Mouse (Mus musculus) forebrain, embryonic 10.5 days (tissue): ENCODE results near the gene Itga6. TPM values are rescaled to one million over a fixed set of nuclear protein-coding genes. Genes with fewer than 3 reads are reported as not detected.

Source experiments
- DNase-seq: peaks from one replicate; pipeline ENCODE4 v3.0.0-alpha.2; 2017; ENCODE audit warnings: low spot score; ENCODE audit errors: extremely low spot score
- H3K27ac ChIP-seq: fragments of 300-500 bp; sonication (generic); 2 replicates; pipeline ENCODE4 v1.5.1; 2016; ENCODE audit warnings: mild to moderate bottlenecking
- H3K27me3 ChIP-seq: fragments of 300-500 bp; sonication (generic); 2 replicates; pipeline ENCODE4 v1.6.1; 2016; ENCODE audit warnings: mild to moderate bottlenecking; ENCODE audit not compliant: poor library complexity, severe bottlenecking
- H3K36me3 ChIP-seq: fragments of 300-500 bp; sonication (generic); replicated peaks from 2 replicates; pipeline ENCODE4 v1.6.1; 2016; ENCODE audit warnings: mild to moderate bottlenecking, moderate library complexity
- H3K4me1 ChIP-seq: fragments of 300-500 bp; sonication (generic); 2 replicates; pipeline ENCODE4 v1.6.1; 2016
- H3K4me3 ChIP-seq: fragments of 300-500 bp; sonication (generic); 2 replicates; pipeline ENCODE4 v1.5.1; 2016; ENCODE audit warnings: mild to moderate bottlenecking, moderate library complexity
- H3K9me3 ChIP-seq: fragments of 300-500 bp; sonication (generic); 2 replicates; pipeline ENCODE4 v1.6.1; 2016; ENCODE audit warnings: mild to moderate bottlenecking, moderate library complexity
- WGBS: fragments of 180-500 bp; shearing (Covaris S2); methylation state at CpG from one replicate; pipeline ENCODE4 v1.1.7; 2016; 5-methylcytosine and 5-hydroxymethylcytosine counted together
- polyA plus RNA-seq: library from polyadenylated mRNA; unstranded; fragments of >200 nt; fragmentation: Nextera tagmentation; extraction: Ambion mirVana; gene quantifications from 2 replicates; pipeline ENCODE4 v1.2.1, GENCODE M21; 2016

Gene Itga6
- polyA plus RNA-seq, 1 experiment from 2014 or later: 45.7 TPM

GRCm38 (mm10) chr2:71739173-71739860, 6.1 kb upstream of the Itga6 start:
- DNase-seq: no peak
- 78% methylated on average over 9 of the region's 9 CpGs for WGBS
- no peaks in the 10 kb centered on the region for H3K36me3 ChIP-seq
- H3K9me3 ChIP-seq: peaks cover 3% of the 10 kb centered on the region; the same call in 1 of the 2 replicates
- no peaks in the 10 kb centered on the region for H3K27me3 ChIP-seq
- no peak overlapping the region; the same call in 1 of the 2 replicates for H3K27ac ChIP-seq
- no peak overlapping the region for H3K4me3 ChIP-seq
- peaks cover 45% of the 10 kb centered on the region for H3K4me1 ChIP-seq

- Histone ChIP-seq H3K9me3 (no peaks in the 10 kb centered on the region), H3K36me3 (no peaks in the 10 kb centered on the region), H3K27ac (no peak overlapping the region), H3K27me3 (peaks cover 7% of the 10 kb centered on the region; the same call in 1 of the 2 replicates), H3K4me3 (no peak overlapping the region), H3K4me1 (peaks cover 77% of the 10 kb centered on the region)
- WGBS: 78% methylated on average over 4 of the region's 4 CpGs
- DNase-seq: no peak
Observed at GRCm38 (mm10) chr2:71742557-71742956, 2.9 kb upstream of the Itga6 start.

GRCm38 (mm10) chr2:71743377-71743776, 2.0 kb upstream of the Itga6 start:
- 0 out of 2 replicates have a peak overlapping the region, but pooled peaks have one; percentile 58 for H3K27ac ChIP-seq
- H3K4me1 ChIP-seq: peaks cover 80% of the 10 kb centered on the region
- H3K9me3 ChIP-seq: no peaks in the 10 kb centered on the region
- 51% methylated on average over 7 of the region's 7 CpGs for WGBS
- H3K4me3 ChIP-seq: no peak overlapping the region
- DNase-seq: no peak
- H3K27me3 ChIP-seq: peaks cover 7% of the 10 kb centered on the region; the same call in 1 of the 2 replicates
- H3K36me3 ChIP-seq: no peaks in the 10 kb centered on the region

GRCm38 (mm10) chr2:71744320-71744719, 1.1 kb upstream of the Itga6 start:
- Histone ChIP-seq H3K4me3 (no peak overlapping the region), H3K27me3 (peaks cover 7% of the 10 kb centered on the region; the same call in 1 of the 2 replicates), H3K27ac (peak overlapping the region; percentile 80), H3K36me3 (no peaks in the 10 kb centered on the region), H3K9me3 (no peaks in the 10 kb centered on the region), H3K4me1 (peaks cover 80% of the 10 kb centered on the region)
- WGBS: 13% methylated on average over 9 of the region's 9 CpGs
- no peak for DNase-seq

GRCm38 (mm10) chr2:71744861-71745507, 432 bp upstream of the Itga6 start:
- Histone ChIP-seq H3K4me1 (peaks cover 80% of the 10 kb centered on the region), H3K27ac (peak overlapping the region; percentile 80)

GRCm38 (mm10) chr2:71748451-71748850, 3.0 kb downstream of the Itga6 start:
- no peak overlapping the region for H3K4me3 ChIP-seq
- no peak for DNase-seq
- peak overlapping the region; percentile 79; the same call in 1 of the 2 replicates for H3K27ac ChIP-seq
- 91% methylated on average over 5 of the region's 5 CpGs for WGBS
- H3K27me3 ChIP-seq: peaks cover 7% of the 10 kb centered on the region; the same call in 1 of the 2 replicates
- no peaks in the 10 kb centered on the region for H3K36me3 ChIP-seq
- no peaks in the 10 kb centered on the region for H3K9me3 ChIP-seq
- H3K4me1 ChIP-seq: peaks cover 86% of the 10 kb centered on the region

More at GRCm38 (mm10) chr2:71744861-71745507, 432 bp upstream of the Itga6 start:
- peaks cover 7% of the 10 kb centered on the region; the same call in 1 of the 2 replicates for H3K27me3 ChIP-seq
- no peaks in the 10 kb centered on the region for H3K36me3 ChIP-seq
- DNase-seq: no peak
- H3K4me3 ChIP-seq: peak overlapping the region; percentile 10; the same call in 1 of the 2 replicates
- WGBS: 8% methylated on average over 11 of the region's 11 CpGs
- H3K9me3 ChIP-seq: no peaks in the 10 kb centered on the region

- H3K9me3 ChIP-seq: no peaks in the 10 kb centered on the region
- peaks cover 7% of the 10 kb centered on the region; the same call in 1 of the 2 replicates for H3K27me3 ChIP-seq
- no peaks in the 10 kb centered on the region for H3K36me3 ChIP-seq
- DNase-seq: peak; percentile 59
- H3K27ac ChIP-seq: peak overlapping the region; percentile 79
- H3K4me3 ChIP-seq: peak overlapping the region; percentile 31
- WGBS: 26% methylated on average over 13 of the region's 13 CpGs
- peaks cover 75% of the 10 kb centered on the region for H3K4me1 ChIP-seq
Observed at GRCm38 (mm10) chr2:71749367-71750086, 4.1 kb downstream of the Itga6 start.

- Histone ChIP-seq H3K27ac (peak overlapping the region; percentile 79), H3K36me3 (no peaks in the 10 kb centered on the region), H3K4me3 (peak overlapping the region; percentile 31), H3K9me3 (no peaks in the 10 kb centered on the region), H3K27me3 (peaks cover 7% of the 10 kb centered on the region; the same call in 1 of the 2 replicates), H3K4me1 (peaks cover 70% of the 10 kb centered on the region)
- WGBS: 34% methylated on average over 10 of the region's 10 CpGs
- DNase-seq: no peak
Observed at GRCm38 (mm10) chr2:71750087-71750453, 4.7 kb downstream of the Itga6 start.

GRCm38 (mm10) chr2:71751336-71751735, 5.9 kb downstream of the Itga6 start:
- H3K36me3 ChIP-seq: no peaks in the 10 kb centered on the region
- peak; percentile 30 for DNase-seq
- H3K27me3 ChIP-seq: peaks cover 3% of the 10 kb centered on the region; the same call in 1 of the 2 replicates
- H3K4me3 ChIP-seq: no peak overlapping the region
- peaks cover 57% of the 10 kb centered on the region for H3K4me1 ChIP-seq
- peak overlapping the region; percentile 54; the same call in 1 of the 2 replicates for H3K27ac ChIP-seq
- WGBS: 85% methylated on average over 8 of the region's 8 CpGs
- H3K9me3 ChIP-seq: no peaks in the 10 kb centered on the region

GRCm38 (mm10) chr2:71751863-71752262, 6.4 kb downstream of the Itga6 start:
- Histone ChIP-seq H3K9me3 (no peaks in the 10 kb centered on the region), H3K36me3 (no peaks in the 10 kb centered on the region), H3K27me3 (no peaks in the 10 kb centered on the region), H3K4me3 (no peak overlapping the region), H3K4me1 (peaks cover 52% of the 10 kb centered on the region), H3K27ac (peak overlapping the region; percentile 54)
- DNase-seq: no peak
- 83% methylated on average over 2 of the region's 2 CpGs for WGBS

- DNase-seq: no peak
- no peak overlapping the region for H3K27ac ChIP-seq
- peaks cover 49% of the 10 kb centered on the region for H3K4me1 ChIP-seq
- WGBS: 88% methylated on average over 2 of the region's 2 CpGs
- H3K27me3 ChIP-seq: no peaks in the 10 kb centered on the region
- no peak overlapping the region for H3K4me3 ChIP-seq
- no peaks in the 10 kb centered on the region for H3K9me3 ChIP-seq
- no peaks in the 10 kb centered on the region for H3K36me3 ChIP-seq
Observed at GRCm38 (mm10) chr2:71752383-71752782, 7.0 kb downstream of the Itga6 start.

- Histone ChIP-seq H3K9me3 (no peaks in the 10 kb centered on the region), H3K4me1 (peaks cover 42% of the 10 kb centered on the region), H3K27ac (no peak overlapping the region), H3K4me3 (no peak overlapping the region), H3K36me3 (no peaks in the 10 kb centered on the region), H3K27me3 (no peaks in the 10 kb centered on the region)
- no peak for DNase-seq
- WGBS: 90% methylated on average over 4 of the region's 4 CpGs
Observed at GRCm38 (mm10) chr2:71753161-71753560, 7.7 kb downstream of the Itga6 start.
